Mouse (Mus musculus) hindbrain, postnatal 0 days (tissue): ENCODE measurements at regions not wholly inside any gene's neighbourhood (a gene's known extent, or its start where the extent isn't known, plus 50 kb on each side); places are given as distances from the start of the nearest gene placed in this dataset.

Experiments used
- ATAC-seq: fragments of 200-750 bp; cut with Nextera tagmentation; 2 replicates; pipeline ENCODE4 v1.8.0; 2017; ENCODE audit warnings: mild to moderate bottlenecking, moderate TSS enrichment, moderate library complexity
- DNase-seq: peaks from one replicate; pipeline ENCODE4 v3.0.0-alpha.2; 2015; ENCODE audit warnings: low spot score
- H3K27ac ChIP-seq: fragments of 300-500 bp; sonication (generic); 2 replicates; pipeline ENCODE4 v1.5.1; 2014; ENCODE audit warnings: mild to moderate bottlenecking
- H3K27me3 ChIP-seq: fragments of 300-500 bp; sonication (generic); 2 replicates; pipeline ENCODE4 v1.6.1; 2014; ENCODE audit warnings: low read length, mixed read lengths; ENCODE audit not compliant: insufficient read depth
- H3K36me3 ChIP-seq: fragments of 300-500 bp; sonication (generic); 2 replicates; pipeline ENCODE4 v1.6.1; 2014; ENCODE audit warnings: low read length, mixed read lengths; ENCODE audit not compliant: insufficient read depth
- H3K4me1 ChIP-seq: fragments of 300-500 bp; sonication (generic); 2 replicates; pipeline ENCODE4 v1.6.1; 2014; ENCODE audit warnings: antibody characterized with exemption, low read length, mixed read lengths; ENCODE audit not compliant: insufficient read depth
- H3K4me2 ChIP-seq: fragments of 300-500 bp; sonication (generic); 2 replicates; pipeline ENCODE4 v1.6.1; 2014; ENCODE audit warnings: low read depth, mild to moderate bottlenecking, low read length, moderate library complexity, mixed read lengths
- H3K4me3 ChIP-seq: fragments of 300-500 bp; sonication (generic); 2 replicates; pipeline ENCODE4 v1.5.1; 2014; ENCODE audit warnings: low read length
- H3K9ac ChIP-seq: fragments of 300-500 bp; sonication (generic); replicated peaks from 2 replicates; pipeline ENCODE4 v1.6.1; 2014; ENCODE audit warnings: mild to moderate bottlenecking, low read length, moderate library complexity, mixed read lengths
- H3K9me3 ChIP-seq: fragments of 300-500 bp; sonication (generic); 2 replicates; pipeline ENCODE4 v1.6.1; 2016; ENCODE audit warnings: low read length, mixed read lengths
- CTCF ChIP-seq: IDR thresholded peaks from 2 replicates; pipeline ENCODE4 v1.5.1; 2016; ENCODE audit warnings: antibody characterized with exemption, control low read depth, low read depth
- WGBS: fragments of 180-500 bp; shearing (Covaris S2); extraction: QIAGEN DNeasy Blood & Tissue Kit; methylation state at CpG from one replicate; pipeline ENCODE4 v1.1.7; 2014; 5-methylcytosine and 5-hydroxymethylcytosine counted together

GRCm38 (mm10) chr5:67530957-67531356 is 76.7 kb upstream of the Shisa3 start:
- WGBS: 36% methylated on average over 8 of the region's 8 CpGs

DNA sequence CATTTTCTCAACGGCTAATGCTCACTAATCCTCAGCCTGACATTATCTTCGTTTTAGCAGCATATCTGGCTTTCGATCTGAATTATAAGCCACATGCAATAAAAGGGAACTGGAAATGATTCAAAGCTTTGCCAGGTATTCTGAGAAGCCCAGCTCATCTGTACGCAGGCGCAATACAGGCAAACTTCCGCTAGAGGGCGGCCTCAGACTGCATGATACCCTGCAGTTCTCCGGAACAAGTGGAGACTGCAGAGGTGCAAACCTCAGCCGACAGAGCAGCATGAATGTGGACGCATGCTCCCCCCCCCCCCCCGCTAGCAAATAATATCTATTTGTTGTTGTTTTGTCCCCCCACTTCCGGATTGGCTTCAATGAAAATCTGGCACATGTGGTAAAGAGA is 75.3 kb upstream of the Shisa3 start:
- H3K36me3 ChIP-seq: no peaks in the 10 kb centered on the region
- H3K27ac ChIP-seq: no peak overlapping the region
- peak; percentile 85 for ATAC-seq
- H3K4me1 ChIP-seq: 0 out of 2 replicates have a peak, but pooled peaks cover 4% of the 10 kb centered on the region
- 2% methylated on average over 12 of the region's 12 CpGs for WGBS
- no peak overlapping the region for H3K9ac ChIP-seq
- H3K9me3 ChIP-seq: no peaks in the 10 kb centered on the region
- peak; percentile 94 for DNase-seq
- peak overlapping the region; percentile 24 for H3K4me3 ChIP-seq
- TF ChIP-seq CTCF: peak; percentile 96
- peak overlapping the region; percentile 57 for H3K4me2 ChIP-seq
- no peaks in the 10 kb centered on the region for H3K27me3 ChIP-seq

More at GRCm38 (mm10) chr5:67530957-67531356, 76.7 kb upstream of the Shisa3 start:
- no peaks in the 10 kb centered on the region for H3K9me3 ChIP-seq
- no peaks in the 10 kb centered on the region for H3K27me3 ChIP-seq
- H3K4me2 ChIP-seq: no peak overlapping the region
- peak; percentile 61 for DNase-seq
- ATAC-seq: no peak
- H3K9ac ChIP-seq: no peak overlapping the region
- 0 out of 2 replicates have a peak, but pooled peaks cover 4% of the 10 kb centered on the region for H3K4me1 ChIP-seq
- H3K4me3 ChIP-seq: no peak overlapping the region
- TF ChIP-seq CTCF: peak; percentile 81
- no peak overlapping the region for H3K27ac ChIP-seq
- H3K36me3 ChIP-seq: no peaks in the 10 kb centered on the region

DNA sequence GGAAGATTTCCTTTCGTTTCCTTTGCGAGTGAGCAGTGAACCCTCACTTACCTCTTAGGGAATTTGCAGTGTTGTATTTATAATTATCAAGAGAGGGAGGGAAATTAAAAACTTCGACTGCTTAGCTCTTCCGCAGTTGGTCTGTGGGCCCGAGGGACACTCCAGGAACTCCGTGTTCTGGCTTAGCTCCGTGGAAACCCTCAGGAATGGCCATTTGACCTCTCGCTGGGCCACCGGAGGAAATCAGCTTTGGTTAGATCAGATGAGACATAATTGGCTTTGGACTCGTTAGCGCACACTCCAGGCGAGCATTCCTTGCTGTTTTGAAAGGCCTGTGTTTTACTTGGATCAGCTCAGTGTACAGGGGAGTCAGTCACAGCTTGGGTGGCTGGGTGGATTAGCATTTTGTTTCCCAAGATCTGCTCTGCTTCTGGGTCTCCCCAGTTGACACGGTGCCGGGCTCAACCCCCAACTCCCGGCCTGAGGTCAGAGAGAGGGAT is 74.9 kb upstream of the Shisa3 start:
- Histone ChIP-seq H3K27ac (no peak overlapping the region), H3K36me3 (no peaks in the 10 kb centered on the region), H3K9ac (no peak overlapping the region; the same call in 1 of the 2 replicates), H3K4me2 (peak overlapping the region; percentile 57), H3K4me1 (0 out of 2 replicates have a peak, but pooled peaks cover 4% of the 10 kb centered on the region), H3K4me3 (peak overlapping the region; percentile 24), H3K27me3 (no peaks in the 10 kb centered on the region), H3K9me3 (no peaks in the 10 kb centered on the region)
- WGBS: 20% methylated on average over 15 of the region's 15 CpGs
- ATAC-seq: peak; percentile 44
- no peak for TF ChIP-seq CTCF
- peak; percentile 18 for DNase-seq

DNA sequence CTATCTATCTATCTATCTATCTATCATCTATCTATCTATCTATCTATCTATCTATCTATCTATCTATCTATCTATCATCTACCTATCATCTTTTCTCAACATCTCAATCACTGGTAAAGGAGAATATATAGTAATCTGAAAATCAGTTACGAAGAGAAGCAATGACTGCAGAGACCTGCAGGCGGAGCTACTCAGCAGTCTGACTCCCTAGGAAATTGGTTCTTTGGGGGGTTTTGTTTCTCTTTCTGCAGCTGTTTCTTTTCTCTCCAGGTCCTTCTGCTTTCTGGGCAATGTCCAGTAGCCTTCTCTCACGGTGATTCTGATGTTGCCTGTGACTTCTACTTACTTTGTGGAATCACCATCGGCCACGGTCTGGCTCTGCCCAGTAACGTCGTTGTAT is 73.6 kb upstream of the Shisa3 start:
- TF ChIP-seq CTCF: peak; percentile 48
- Histone ChIP-seq H3K4me2 (no peak overlapping the region), H3K4me1 (0 out of 2 replicates have a peak, but pooled peaks cover 4% of the 10 kb centered on the region), H3K27me3 (no peaks in the 10 kb centered on the region), H3K9me3 (no peaks in the 10 kb centered on the region), H3K4me3 (no peak overlapping the region), H3K27ac (no peak overlapping the region), H3K9ac (no peak overlapping the region), H3K36me3 (no peaks in the 10 kb centered on the region)
- DNase-seq (peak; percentile 16), ATAC-seq (no peak)
- WGBS: 77% methylated on average over 7 of the region's 7 CpGs

DNA sequence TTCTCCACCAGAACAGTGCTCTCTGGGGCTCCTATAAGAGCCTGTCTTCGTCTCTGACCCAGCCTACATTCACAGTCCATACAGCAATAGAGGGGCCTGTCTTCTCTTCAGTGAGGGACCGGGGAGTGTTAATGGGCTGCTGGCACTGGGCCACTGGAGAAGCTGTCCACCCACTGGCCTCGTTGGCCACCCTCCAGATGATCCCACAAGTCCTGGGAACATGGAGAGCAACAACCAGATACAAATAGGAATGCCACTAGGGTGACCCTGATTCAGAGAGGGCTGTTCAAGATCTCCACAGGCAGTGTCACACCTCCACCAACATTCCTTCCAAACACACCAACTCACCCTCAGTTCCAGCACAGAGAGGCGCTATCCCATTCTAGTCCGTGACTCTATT is 69.7 kb upstream of the Shisa3 start:
- WGBS: 56% methylated on average over 5 of the region's 5 CpGs
- ATAC-seq (0 out of 2 replicates have a peak, but pooled peaks have one; percentile 40), DNase-seq (peak; percentile 12)
- Histone ChIP-seq H3K27ac (no peak overlapping the region), H3K27me3 (no peaks in the 10 kb centered on the region), H3K9ac (no peak overlapping the region), H3K4me1 (0 out of 2 replicates have a peak, but pooled peaks cover under 1% of the 10 kb centered on the region), H3K4me3 (no peak overlapping the region), H3K36me3 (no peaks in the 10 kb centered on the region), H3K9me3 (no peaks in the 10 kb centered on the region), H3K4me2 (no peak overlapping the region)
- TF ChIP-seq CTCF: no peak

DNA sequence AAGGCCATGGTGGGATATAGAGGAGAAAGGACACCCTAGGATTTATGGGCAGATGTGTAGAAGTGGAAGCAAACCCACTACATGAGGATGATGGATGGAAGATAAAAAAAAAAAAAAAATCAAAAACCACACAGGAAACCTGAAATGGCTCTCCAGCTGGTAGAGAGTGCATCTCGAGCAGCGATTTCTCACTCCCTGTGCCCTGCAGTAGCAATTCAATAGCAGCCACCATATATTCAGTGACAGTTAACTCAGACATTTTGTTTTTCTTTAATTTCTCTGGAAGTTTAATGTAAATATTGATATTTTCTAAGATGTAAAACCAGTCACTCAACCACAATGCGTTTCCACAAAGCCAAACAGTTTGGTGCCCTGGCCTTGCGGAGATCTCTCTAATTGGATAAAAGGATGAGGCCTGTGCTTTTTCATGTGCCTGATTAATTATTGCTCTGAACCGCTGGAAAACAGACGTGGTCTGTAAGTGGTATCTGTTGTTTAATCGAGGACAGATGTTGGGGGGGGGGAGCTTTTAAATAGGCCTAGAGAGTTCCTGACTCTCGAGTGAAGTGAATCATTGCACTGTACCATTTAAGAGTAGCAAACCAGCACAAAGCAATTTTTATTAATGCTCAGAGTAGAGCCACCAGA is 68.0 kb upstream of the Shisa3 start:
- no peak overlapping the region for H3K27ac ChIP-seq
- no peak overlapping the region for H3K4me2 ChIP-seq
- DNase-seq: no peak
- no peaks in the 10 kb centered on the region for H3K4me1 ChIP-seq
- ATAC-seq: no peak
- TF ChIP-seq CTCF: no peak
- no peaks in the 10 kb centered on the region for H3K9me3 ChIP-seq
- no peaks in the 10 kb centered on the region for H3K27me3 ChIP-seq
- H3K9ac ChIP-seq: no peak overlapping the region
- whole genome bisulfite sequencing: 77% methylated on average over 8 of the region's 8 CpGs
- H3K36me3 ChIP-seq: no peaks in the 10 kb centered on the region
- H3K4me3 ChIP-seq: no peak overlapping the region

DNA sequence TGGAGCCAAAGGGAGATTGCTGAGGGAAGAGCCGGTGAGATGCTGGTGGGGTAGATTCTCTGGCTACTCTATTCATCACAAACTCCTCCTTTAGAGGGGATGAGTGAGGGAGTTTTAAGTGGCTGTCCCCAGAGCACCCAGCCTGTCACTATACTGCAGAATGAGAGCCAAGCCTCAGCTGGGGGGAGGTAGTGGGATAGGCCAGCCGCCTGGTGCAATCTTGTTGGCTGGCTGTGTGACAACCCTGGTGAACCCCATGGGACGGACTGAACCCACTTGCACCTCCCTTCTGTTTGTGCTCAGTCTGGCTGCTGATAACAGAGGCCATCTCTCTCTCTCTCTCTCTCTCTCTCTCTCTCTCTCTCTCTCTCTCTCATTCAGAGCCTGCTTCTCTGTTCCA is 65.8 kb upstream of the Shisa3 start:
- no peaks in the 10 kb centered on the region for H3K9me3 ChIP-seq
- WGBS: 71% methylated on average over 3 of the region's 3 CpGs
- no peaks in the 10 kb centered on the region for H3K27me3 ChIP-seq
- H3K27ac ChIP-seq: no peak overlapping the region
- DNase-seq (peak; percentile 13), ATAC-seq (no peak)
- H3K4me2 ChIP-seq: no peak overlapping the region
- H3K9ac ChIP-seq: no peak overlapping the region
- H3K4me1 ChIP-seq: no peaks in the 10 kb centered on the region
- H3K4me3 ChIP-seq: no peak overlapping the region
- H3K36me3 ChIP-seq: no peaks in the 10 kb centered on the region
- no peak for TF ChIP-seq CTCF
